Mouse (Mus musculus): ENCODE measurements around the gene Exosc2.

- TF ChIP-seq POLR2A (IDR thresholded peaks at IDR 0.05; ENCODE audit: control insufficient read depth, extremely low read depth, insufficient read depth, low read length, poor library complexity) (no peak), CTCF (IDR thresholded peaks at IDR 0.05; ENCODE audit: borderline replicate concordance, control insufficient read depth, extremely low read depth, insufficient read depth, low read length, poor library complexity) (peak; percentile 44; the same call in 1 of the 2 replicates)
Observed at GRCm38 (mm10) chr2:31654854-31655559, 15.5 kb upstream of the Exosc2 start.
